Mouse (Mus musculus): Measurements from ENCODE around the gene Tsr2. TPM values are rescaled to one million over a fixed set of nuclear protein-coding genes. Genes with fewer than 3 reads are reported as not detected.

Tsr2 gene
- polyA plus RNA-seq, 1 experiment from 2014 or later, result 22.6 TPM

- Histone ChIP-seq H3K4me2 (no peak overlapping the region), H3K9me3 (replicated peaks; ENCODE audit: control insufficient read depth, low read length) (no peaks in the 10 kb centered on the region; the same call in 1 of the 2 replicates), H3K27ac (ENCODE audit: low read depth, low read length) (no peak overlapping the region), H3K9ac (ENCODE audit: low read depth, low read length) (no peak overlapping the region), H3K27me3 (ENCODE audit: control insufficient read depth, insufficient read depth, low read length) (no peaks in the 10 kb centered on the region; the same call in 1 of the 2 replicates), H3K36me3 (ENCODE audit: control insufficient read depth, insufficient read depth, low read length) (no peaks in the 10 kb centered on the region), H3K4me3 (ENCODE audit: low read depth, low read length) (no peak overlapping the region), H3K4me1 (ENCODE audit: control insufficient read depth, insufficient read depth, low read length) (peaks cover 15% of the 10 kb centered on the region)
- WGBS (ENCODE audit: insufficient replicate concordance), result 73% methylated on average over 7 of the region's 7 CpGs
- ATAC-seq (replicated peaks; ENCODE audit: insufficient number of reproducible peaks, low FRiP score, low TSS enrichment), result no peak
Measured at GRCm38 (mm10) chrX:151050337-151050736, 46.0 kb downstream of the Tsr2 start.

- no peak for ATAC-seq (replicated peaks; ENCODE audit: insufficient number of reproducible peaks, low FRiP score, low TSS enrichment)
- H3K4me2 ChIP-seq, result no peak overlapping the region
- no peaks in the 10 kb centered on the region; the same call in 1 of the 2 replicates for H3K27me3 ChIP-seq (ENCODE audit: control insufficient read depth, insufficient read depth, low read length)
- 57% methylated on average over 8 of the region's 8 CpGs for WGBS (ENCODE audit: insufficient replicate concordance)
- peaks cover 14% of the 10 kb centered on the region for H3K4me1 ChIP-seq (ENCODE audit: control insufficient read depth, insufficient read depth, low read length)
- H3K4me3 ChIP-seq (ENCODE audit: low read depth, low read length), result no peak overlapping the region
- H3K9ac ChIP-seq (ENCODE audit: low read depth, low read length), result no peak overlapping the region
- H3K9me3 ChIP-seq (replicated peaks; ENCODE audit: control insufficient read depth, low read length), result no peaks in the 10 kb centered on the region; the same call in 1 of the 2 replicates
- no peaks in the 10 kb centered on the region for H3K36me3 ChIP-seq (ENCODE audit: control insufficient read depth, insufficient read depth, low read length)
- H3K27ac ChIP-seq (ENCODE audit: low read depth, low read length), result no peak overlapping the region
Measured at GRCm38 (mm10) chrX:151049661-151050215, 46.6 kb downstream of the Tsr2 start.

- Histone ChIP-seq H3K27me3 (ENCODE audit: control insufficient read depth, insufficient read depth, low read length) (no peaks in the 10 kb centered on the region; the same call in 1 of the 2 replicates), H3K27ac (ENCODE audit: low read depth, low read length) (peak overlapping the region; percentile 83), H3K36me3 (ENCODE audit: control insufficient read depth, insufficient read depth, low read length) (no peaks in the 10 kb centered on the region), H3K9me3 (replicated peaks; ENCODE audit: control insufficient read depth, low read length) (no peaks in the 10 kb centered on the region; the same call in 1 of the 2 replicates), H3K9ac (ENCODE audit: low read depth, low read length) (peak overlapping the region; percentile 82), H3K4me2 (peak overlapping the region; percentile 64), H3K4me3 (ENCODE audit: low read depth, low read length) (peak overlapping the region; percentile 67), H3K4me1 (ENCODE audit: control insufficient read depth, insufficient read depth, low read length) (no peaks in the 10 kb centered on the region)
- 19% methylated on average over 56 of the region's 56 CpGs for WGBS (ENCODE audit: insufficient replicate concordance)
- peak; percentile 31 for ATAC-seq (replicated peaks; ENCODE audit: insufficient number of reproducible peaks, low FRiP score, low TSS enrichment)
Measured at GRCm38 (mm10) chrX:151047431-151048058, 48.8 kb downstream of the Tsr2 start.

- 22% methylated on average over 46 of the region's 62 CpGs for WGBS (ENCODE audit: insufficient replicate concordance)
- H3K27me3 ChIP-seq (ENCODE audit: control insufficient read depth, insufficient read depth, low read length), result no peaks in the 10 kb centered on the region; the same call in 1 of the 2 replicates
- H3K4me3 ChIP-seq (ENCODE audit: low read depth, low read length), result peak overlapping the region; percentile 67
- peak overlapping the region; percentile 82 for H3K9ac ChIP-seq (ENCODE audit: low read depth, low read length)
- peak overlapping the region; percentile 83 for H3K27ac ChIP-seq (ENCODE audit: low read depth, low read length)
- H3K4me1 ChIP-seq (ENCODE audit: control insufficient read depth, insufficient read depth, low read length), result no peaks in the 10 kb centered on the region
- H3K36me3 ChIP-seq (ENCODE audit: control insufficient read depth, insufficient read depth, low read length), result no peaks in the 10 kb centered on the region
- no peaks in the 10 kb centered on the region; the same call in 1 of the 2 replicates for H3K9me3 ChIP-seq (replicated peaks; ENCODE audit: control insufficient read depth, low read length)
- H3K4me2 ChIP-seq, result peak overlapping the region; percentile 64
- ATAC-seq (replicated peaks; ENCODE audit: insufficient number of reproducible peaks, low FRiP score, low TSS enrichment), result peak; percentile 82
Measured at GRCm38 (mm10) chrX:151046777-151047430, 49.4 kb downstream of the Tsr2 start.

- Histone ChIP-seq H3K4me1 (ENCODE audit: control insufficient read depth, insufficient read depth, low read length) (no peaks in the 10 kb centered on the region), H3K4me3 (ENCODE audit: low read depth, low read length) (peak overlapping the region; percentile 67), H3K27ac (ENCODE audit: low read depth, low read length) (no peak overlapping the region), H3K9me3 (replicated peaks; ENCODE audit: control insufficient read depth, low read length) (no peaks in the 10 kb centered on the region; the same call in 1 of the 2 replicates), H3K4me2 (peak overlapping the region; percentile 64), H3K27me3 (ENCODE audit: control insufficient read depth, insufficient read depth, low read length) (no peaks in the 10 kb centered on the region; the same call in 1 of the 2 replicates), H3K36me3 (ENCODE audit: control insufficient read depth, insufficient read depth, low read length) (no peaks in the 10 kb centered on the region), H3K9ac (ENCODE audit: low read depth, low read length) (no peak overlapping the region)
- 53% methylated on average over 11 of the region's 11 CpGs for WGBS (ENCODE audit: insufficient replicate concordance)
- ATAC-seq (replicated peaks; ENCODE audit: insufficient number of reproducible peaks, low FRiP score, low TSS enrichment), result no peak
Measured at GRCm38 (mm10) chrX:151046321-151046720, 50.0 kb downstream of the Tsr2 start.

- 79% methylated on average over 8 of the region's 8 CpGs for WGBS (ENCODE audit: insufficient replicate concordance)
Measured at GRCm38 (mm10) chrX:151045850-151046249, 50.5 kb downstream of the Tsr2 start, which contains the start of gene Fgd1. Gene Fgd1, plus strand, starts transcription at chrX:151046150.

GRCm38 (mm10) chrX:151041223-151041622 is 55.1 kb downstream of the Tsr2 start:
- no peak for ATAC-seq (replicated peaks; ENCODE audit: insufficient number of reproducible peaks, low FRiP score, low TSS enrichment)
- no peaks in the 10 kb centered on the region; the same call in 1 of the 2 replicates for H3K4me1 ChIP-seq (ENCODE audit: control insufficient read depth, insufficient read depth, low read length)
- no peaks in the 10 kb centered on the region for H3K36me3 ChIP-seq (ENCODE audit: control insufficient read depth, insufficient read depth, low read length)
- no peaks in the 10 kb centered on the region for H3K9me3 ChIP-seq (replicated peaks; ENCODE audit: control insufficient read depth, low read length)
- H3K27me3 ChIP-seq (ENCODE audit: control insufficient read depth, insufficient read depth, low read length), result no peaks in the 10 kb centered on the region
- no peak overlapping the region for H3K4me2 ChIP-seq
- H3K27ac ChIP-seq (ENCODE audit: low read depth, low read length), result no peak overlapping the region
- H3K9ac ChIP-seq (ENCODE audit: low read depth, low read length), result no peak overlapping the region
- 55% methylated on average over 5 of the region's 5 CpGs for WGBS (ENCODE audit: insufficient replicate concordance)
- H3K4me3 ChIP-seq (ENCODE audit: low read depth, low read length), result no peak overlapping the region

More at GRCm38 (mm10) chrX:151045850-151046249, 50.5 kb downstream of the Tsr2 start, which contains the start of gene Fgd1:
- no peak for ATAC-seq (replicated peaks; ENCODE audit: insufficient number of reproducible peaks, low FRiP score, low TSS enrichment)
- Histone ChIP-seq H3K4me1 (ENCODE audit: control insufficient read depth, insufficient read depth, low read length) (no peaks in the 10 kb centered on the region), H3K27ac (ENCODE audit: low read depth, low read length) (peak within 1 kb of the TSS; percentile 83), H3K36me3 (ENCODE audit: control insufficient read depth, insufficient read depth, low read length) (no peaks in the 10 kb centered on the region), H3K4me3 (ENCODE audit: low read depth, low read length) (peak within 1 kb of the TSS; percentile 67), H3K9me3 (replicated peaks; ENCODE audit: control insufficient read depth, low read length) (no peaks in the 10 kb centered on the region; the same call in 1 of the 2 replicates), H3K27me3 (ENCODE audit: control insufficient read depth, insufficient read depth, low read length) (no peaks in the 10 kb centered on the region; the same call in 1 of the 2 replicates), H3K4me2 (peak within 1 kb of the TSS; percentile 64), H3K9ac (ENCODE audit: low read depth, low read length) (peak within 1 kb of the TSS; percentile 82)
